Mouse (Mus musculus) skeletal muscle tissue, adult 2 months (tissue): ENCODE data around the gene Fam117a.
A peak's percentile ranks its signal among the peaks of the same experiment; 100 is the strongest.

Experiments used
- DNase-seq: peaks from one replicate; pipeline ENCODE4 v3.0.0-alpha.2; 2012; ENCODE audit warnings: low read depth, low spot score

Gene Fam117a

DNA sequence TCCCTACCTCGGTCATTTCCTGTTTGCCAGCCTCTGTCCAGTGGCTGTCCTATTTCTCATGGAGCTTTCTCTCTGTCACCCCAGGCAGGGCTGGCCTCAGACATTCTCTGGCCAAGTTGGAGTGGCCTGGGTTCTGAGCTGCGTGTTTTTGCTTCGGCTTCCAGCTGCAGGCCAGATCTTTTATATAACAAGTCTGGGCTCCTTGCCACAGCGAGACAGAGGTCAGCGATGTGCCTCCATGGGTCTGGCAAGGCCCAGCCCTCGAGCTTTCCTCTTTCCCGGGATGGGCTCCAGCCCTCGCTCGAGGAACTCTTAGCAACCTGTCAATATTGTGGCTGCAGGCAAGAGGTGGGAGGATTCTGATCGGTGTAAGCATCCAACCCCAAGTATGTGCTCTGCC, 28.8 kb downstream of the Fam117a start:
- DNase-seq = peak; percentile 98

DNA sequence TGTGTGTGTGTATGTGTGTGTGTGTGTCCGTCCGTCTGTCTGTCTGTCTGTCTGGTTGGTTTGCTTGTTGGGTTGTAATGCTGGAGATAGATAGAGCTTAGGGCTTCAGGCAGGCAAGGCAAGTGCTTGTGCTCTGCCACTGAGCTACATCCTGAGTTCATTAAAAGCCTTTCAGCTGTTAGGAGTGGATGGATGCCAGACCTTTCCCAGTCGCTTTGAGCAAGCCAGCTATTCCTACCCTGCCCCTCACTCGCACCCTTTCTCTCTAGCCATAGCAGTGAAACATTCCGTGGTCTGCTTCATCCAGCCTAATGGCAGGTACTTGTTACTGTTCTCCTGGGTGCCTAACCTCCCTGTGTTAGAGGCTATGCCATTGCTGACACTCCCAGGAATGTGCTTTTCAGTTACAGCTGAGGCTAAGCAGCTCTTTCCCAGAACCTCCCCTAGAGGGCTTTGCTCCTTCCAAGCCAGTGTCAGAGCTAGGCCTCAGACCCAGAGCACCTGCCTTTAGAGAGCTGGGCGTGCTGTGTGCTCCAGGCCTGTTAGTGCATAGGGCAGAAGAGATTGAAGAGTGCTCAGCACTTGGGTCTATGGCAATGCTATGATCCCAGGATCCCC, 29.6 kb downstream of the Fam117a start:
- DNase-seq = peak; percentile 56

DNA sequence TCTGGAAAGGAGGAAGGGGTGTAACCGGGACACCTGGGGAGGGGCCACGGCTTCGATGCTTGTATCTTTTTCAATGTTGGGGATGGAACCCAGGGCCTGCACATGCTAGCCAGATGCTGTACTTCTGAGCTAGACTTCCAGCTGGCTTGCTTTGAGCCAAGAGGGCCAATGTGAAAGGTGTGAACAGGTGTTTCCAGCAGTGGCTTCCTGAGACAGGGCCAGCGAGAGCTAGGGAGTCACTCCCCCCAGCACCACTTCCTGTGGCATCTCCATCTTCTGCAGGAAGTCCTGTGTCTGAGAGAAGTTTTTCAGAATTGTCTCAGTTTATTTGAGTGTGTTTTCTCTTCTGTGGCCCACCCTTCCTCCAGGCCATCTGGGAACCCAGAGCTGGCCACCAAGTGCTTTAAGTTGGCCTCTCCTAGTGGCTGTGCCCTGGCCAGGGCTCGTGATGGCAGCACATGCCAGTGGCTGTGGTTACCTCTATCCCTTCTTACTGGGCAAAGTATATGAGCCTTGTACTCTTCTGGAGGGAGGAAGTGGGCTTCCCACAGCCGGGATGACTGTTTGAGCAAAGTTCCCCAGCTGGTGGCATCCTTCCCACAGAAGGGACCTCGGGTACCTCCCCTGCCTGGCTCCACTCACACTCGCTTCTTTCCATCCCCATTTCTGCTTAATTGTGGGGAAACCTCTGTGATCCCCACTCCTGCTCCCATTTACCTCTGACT, 30.4 kb downstream of the Fam117a start:
- DNase-seq = no peak

DNA sequence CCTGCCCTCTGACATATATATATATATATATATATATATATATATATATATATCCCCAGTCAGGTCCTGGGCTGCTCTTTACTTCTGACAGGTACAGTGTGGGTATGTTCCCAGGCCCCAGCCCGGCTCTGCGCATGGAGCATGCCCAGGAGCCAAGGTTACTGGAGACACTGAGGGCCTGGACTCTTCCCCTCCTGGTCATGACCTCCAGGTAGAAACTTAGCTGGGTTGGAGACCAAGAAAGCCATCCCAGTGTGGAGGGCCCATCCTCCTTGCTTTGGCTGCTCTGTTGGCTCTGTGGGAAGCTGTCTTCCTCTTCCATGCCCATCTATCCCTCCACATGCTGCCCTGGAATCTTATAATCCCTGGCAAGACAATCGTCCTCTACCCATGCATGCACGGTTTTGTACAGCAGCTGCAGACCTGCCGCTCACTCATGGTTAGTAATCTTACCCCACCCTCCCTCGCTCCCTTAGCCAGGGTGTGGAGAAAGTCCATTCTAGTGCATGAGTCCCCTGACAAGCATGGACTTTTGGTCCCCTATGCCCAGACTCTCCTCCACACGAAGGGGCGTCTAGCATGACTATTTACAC, 31.5 kb downstream of the Fam117a start:
- DNase-seq = no peak

DNA sequence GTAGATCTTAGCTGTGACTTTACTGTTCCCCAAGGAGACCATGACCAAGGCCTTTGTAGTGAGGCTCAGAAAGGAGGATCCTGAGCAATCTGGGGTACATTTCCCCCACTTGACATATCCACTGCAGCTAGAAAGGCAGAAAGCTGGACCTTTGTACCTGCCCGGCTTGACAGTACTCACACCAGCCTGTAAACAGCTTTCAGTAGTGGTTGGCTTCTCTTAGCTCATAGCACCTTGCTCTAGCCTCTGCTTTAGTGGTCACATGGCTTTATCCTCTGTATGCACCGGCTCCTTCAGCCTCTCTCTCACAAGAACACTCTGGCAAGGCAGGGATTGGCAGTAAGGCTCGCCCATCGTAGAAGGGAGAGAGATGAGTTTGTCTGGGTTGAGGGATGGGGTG, 32.1 kb downstream of the Fam117a start:
- no peak for DNase-seq

DNA sequence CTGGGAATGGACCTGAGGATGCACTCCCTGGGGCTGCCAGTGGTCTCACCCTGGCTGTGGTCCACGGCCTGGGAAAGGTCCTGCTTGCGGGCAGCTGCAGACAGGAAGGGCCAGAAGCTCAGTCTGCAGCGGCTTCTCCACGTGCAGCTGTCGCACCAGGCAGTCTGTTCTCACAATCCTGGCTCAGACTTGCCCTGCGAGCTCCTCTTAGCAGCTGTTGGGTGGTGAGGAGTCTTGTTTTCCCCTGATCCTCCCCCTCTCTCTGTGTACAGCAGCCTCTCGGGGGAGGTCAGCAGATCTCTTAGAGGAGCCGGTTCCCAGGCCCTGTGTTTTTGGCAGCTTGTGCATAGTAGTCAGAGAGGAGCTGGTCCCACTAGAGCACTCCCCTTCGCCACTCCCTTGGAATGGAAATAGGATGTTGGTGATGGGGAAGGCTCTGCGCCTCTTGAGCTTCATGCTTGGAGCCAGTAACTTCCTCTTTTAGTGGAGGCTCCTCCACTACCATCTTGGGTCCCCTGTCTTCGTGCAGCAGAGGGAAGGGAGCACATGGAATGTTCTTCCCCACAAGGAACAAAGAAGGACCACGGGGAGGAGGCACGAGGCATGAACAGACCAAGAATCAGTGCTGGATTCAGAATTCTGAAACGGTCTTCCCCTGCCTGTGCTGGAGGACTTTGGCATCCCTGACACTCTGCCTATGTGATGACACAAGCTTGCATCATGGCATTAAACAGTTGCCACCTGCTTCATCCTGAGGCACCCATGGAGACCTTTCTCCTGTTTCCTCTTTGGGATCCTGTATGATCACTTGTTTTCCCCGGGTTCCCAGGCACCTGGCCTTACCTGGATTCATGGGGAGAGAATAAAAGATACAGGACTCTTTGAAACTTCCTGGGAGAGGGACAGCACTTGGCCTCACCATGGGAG, 33.4 kb downstream of the Fam117a start:
- DNase-seq = peak; percentile 92

DNA sequence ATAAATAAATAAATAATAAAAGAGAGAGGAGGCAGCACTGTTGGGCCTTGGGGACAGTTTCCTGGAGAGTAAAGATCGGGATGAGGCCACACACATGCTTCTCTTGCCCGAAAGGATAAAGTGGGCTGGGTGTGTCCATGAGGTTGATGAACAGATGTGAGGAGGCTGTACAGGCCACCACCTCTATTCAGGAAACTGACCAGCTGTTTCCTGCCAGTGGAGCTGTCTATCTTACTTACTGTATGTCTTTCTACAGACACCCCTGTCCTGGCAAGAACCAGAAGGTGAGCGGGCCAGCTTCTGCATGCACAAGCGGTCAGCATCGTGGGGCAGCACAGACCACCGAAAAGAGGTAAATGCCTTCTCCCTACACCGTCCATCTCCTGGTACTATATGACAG, 34.4 kb downstream of the Fam117a start:
- no peak for DNase-seq

DNA sequence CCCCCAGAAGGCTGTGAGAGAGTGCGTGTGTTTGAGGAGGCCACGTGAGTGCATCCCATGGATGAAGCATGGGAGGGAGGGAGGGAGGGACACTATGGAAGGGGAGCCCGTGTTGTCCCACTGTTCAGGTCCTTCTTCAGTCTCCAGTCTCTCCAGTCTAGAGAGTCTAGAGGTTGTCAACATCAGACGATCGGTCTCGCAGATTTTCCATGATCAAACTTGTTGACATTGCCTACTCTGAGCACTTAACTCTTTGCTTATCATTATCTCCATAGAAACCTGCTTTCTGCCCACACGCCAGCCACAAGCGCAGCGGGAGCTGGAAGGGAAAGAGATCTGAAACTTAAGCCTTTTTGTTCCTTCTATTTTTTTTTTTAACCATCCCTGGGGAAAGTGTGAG, 42.1 kb downstream of the Fam117a start:
- no peak for DNase-seq

DNA sequence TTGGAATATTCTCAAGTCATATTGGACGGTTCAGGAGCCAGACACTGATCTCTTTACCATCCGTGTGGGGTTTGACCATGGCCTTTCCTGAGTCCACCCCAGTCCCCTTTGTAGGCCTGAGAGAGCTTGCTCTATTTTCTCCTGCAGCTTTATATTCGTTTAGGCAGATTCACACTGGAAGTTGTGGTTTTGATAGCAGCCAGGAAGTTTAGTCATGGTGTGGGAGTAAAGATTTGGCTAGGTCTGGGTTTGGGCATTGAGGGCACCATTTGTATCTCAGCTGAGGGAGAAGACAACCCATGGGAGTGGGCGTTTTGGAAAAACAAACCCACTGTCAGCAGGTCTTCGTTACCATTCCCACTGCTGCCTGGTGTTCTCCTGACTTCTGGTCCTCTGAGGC, 42.7 kb downstream of the Fam117a start:
- DNase-seq = no peak

DNA sequence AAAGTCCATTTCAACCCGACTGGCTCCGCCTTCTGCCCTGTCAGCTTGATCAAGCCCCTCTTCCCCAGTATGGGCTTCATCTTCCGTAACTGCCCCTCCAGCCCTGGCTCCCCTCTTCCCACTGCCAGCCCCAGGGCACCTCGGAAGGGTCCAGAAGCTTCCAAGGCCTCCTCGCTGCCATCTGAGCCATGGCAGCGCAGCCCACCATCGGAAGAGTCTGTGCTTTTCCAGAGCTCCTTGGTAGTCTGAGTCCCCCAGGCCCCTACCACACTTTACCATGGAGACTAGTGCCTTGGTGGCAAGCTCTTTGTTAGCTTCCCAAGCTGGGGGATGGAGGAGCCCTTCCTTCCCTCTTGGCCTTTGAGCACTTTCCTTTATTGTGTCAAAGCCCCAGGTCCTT, 43.9 kb downstream of the Fam117a start:
- no peak for DNase-seq

DNA sequence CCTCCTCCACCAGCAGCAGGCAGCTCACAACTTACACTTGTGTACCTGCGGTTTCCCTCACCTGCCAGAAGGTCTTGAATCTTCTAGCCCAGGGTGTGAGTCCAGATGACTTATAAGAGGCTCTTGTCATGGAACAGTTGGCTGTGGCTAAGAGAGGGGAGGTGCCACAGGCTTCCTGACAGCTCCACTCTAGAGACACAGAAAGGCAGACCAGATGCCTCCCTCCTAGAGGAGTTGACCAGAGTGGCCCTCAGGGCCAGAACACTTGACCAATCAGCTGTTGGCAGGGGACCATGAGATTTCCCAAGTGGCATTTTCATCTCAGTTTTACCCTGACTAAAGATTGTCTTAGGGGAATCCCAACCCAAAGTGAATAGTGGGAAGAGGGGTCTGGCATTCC, 44.3 kb downstream of the Fam117a start:
- no peak for DNase-seq

DNA sequence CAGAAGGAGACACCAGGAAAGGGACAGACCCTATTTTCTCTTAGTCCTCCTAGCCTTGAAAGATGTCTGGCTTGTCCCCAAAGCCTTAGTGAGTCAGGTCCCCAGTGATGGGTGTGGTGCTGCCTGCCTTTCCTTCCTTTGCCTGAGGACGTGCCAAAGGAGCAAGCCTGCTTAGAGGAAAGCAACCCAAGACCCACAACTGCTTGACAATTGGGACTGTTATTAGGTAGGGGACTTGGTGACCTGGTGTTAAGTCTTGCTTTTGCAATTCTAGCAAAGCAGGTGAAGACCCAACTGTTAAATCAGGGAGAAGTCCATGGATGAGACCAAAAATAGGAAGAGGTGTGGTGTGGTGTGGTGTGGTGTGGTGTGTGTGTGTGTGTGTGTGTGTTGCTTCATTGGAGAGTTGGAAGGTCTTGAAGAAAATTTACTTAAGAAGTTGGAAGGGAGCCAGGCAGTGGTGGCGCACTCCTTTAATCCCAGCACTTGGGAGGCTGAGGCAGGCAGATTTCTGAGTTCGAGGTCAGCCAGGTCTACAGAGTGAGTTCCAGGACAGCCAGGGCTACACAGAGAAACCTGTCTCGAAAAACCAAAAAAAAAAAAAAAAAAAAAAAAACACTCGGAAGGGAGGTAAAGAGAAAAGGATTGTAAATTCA, 46.6 kb downstream of the Fam117a start:
- DNase-seq = peak; percentile 72

DNA sequence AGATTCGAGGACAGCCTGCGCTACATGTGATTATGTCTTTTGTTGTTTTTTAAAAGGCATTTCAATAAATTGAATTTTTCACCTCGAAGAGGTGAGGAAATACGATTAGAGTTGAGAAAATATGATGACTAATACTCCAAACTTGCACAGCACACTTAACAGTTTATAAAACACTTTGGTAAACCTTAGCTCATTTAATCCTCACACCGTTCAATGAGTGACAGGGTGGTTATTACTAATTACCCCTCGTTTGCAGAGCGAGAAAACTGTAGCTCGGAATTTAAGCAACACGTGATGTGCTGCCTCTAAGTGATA, 47.1 kb downstream of the Fam117a start:
- DNase-seq = no peak

DNA sequence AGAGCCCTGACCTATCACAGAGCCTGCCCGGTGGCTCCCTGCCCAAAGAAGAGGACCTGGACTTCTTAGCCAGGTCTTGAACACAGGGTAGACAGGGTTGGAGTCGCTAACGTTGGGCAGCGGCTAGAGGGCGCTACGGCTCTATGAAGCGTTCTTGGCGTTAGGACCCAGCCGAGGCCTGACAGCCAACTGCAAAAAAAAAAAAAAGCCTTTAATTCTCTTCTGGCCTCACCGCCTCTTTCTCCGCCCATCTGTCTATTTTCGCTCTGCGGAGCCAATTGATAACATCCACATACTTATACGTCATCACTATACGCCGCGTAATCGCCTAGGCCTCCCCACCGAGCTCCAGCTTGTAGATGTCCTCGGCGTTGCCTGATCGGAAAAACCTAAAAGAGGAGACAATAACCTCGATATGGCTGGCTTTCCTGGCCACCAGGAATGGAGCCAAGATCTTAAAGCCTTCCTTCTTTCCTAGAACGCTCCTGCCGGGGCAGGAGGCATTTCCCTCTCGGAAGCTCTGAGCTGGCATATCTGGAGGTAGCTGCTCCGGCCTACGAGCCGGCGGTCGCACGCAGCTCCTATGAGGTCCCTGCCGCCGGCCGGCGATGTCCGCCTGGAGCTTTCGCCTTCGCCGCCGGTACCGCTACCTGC, 47.6 kb downstream of the Fam117a start, which contains the start of gene Slc35b1:
Gene Slc35b1 (plus strand): TSS at position 374 of the 654 bp plus-strand sequence.
- peak; percentile 99 for DNase-seq

DNA sequence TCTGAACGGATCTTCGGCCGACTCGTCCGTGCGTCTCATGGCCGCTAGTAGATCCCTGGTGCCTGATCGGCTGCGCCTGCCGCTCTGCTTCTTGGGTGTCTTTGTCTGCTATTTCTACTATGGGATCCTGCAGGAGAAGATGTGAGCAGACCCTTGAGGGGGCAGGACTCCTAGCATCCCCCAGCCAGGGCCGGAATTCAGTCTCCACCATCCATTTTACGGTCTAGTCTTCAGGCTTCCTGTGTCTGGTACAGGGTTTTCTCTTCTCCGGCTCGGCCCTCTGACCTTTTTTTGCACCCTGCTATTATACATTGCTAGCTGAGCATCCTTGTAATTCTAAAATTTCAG, 48.1 kb downstream of the Fam117a start:
- DNase-seq = no peak

DNA sequence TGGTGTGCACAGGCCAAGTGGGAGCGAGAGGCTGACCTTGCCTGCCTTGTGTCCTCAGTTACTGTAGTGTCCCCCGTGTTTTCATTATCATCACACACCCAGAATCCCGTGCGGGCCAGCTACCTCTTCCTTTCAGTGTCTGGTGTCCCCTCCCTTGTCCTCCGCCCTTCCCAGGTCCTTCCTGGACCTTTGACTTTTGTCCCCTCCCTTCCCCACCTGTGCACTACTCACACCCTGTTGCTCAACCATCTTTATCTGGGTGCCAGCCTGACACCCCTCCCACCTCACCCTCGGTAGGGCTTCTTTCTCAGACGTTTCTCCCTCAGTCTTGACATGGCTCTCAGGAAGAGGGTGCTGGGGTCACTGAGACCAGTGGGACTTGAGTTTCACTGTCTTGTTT, 50.5 kb downstream of the Fam117a start:
- no peak for DNase-seq

DNA sequence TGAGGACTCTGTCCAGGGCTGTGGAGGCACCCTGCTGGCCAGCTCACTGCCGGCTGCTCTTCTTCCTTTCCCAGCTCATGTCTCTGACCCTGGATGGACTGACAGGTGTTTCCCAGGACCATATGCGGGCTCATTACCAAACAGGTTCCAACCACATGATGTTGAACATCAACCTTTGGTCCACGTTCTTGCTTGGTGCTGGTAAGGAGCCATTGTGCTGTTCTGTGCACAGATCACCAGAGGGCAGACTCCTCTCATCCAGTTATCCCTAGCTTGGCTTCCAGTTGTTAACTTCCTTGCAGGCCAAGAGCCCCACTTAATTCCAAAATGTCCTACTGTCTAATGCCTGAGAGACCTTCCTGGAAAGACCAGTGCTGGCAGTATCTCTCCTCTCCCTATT, 52.2 kb downstream of the Fam117a start:
- DNase-seq = no peak

DNA sequence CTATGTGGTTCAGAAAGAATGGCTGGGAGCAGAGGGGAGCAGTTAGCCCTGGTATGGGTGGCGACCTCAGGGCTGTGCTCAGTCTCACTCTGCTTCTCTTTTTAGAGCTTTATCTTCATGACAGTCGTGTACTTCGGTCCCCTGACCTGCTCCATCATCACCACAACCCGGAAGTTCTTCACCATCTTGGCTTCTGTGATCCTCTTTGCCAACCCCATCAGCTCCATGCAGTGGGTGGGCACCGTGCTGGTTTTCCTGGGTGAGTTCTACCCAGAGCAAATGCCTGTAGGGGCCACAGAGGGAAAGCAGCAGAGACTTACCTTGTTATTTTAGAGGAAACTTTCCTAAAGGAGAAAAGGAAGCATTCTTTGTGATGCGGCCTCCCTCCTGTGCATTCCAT, 53.6 kb downstream of the Fam117a start:
- no peak for DNase-seq

DNA sequence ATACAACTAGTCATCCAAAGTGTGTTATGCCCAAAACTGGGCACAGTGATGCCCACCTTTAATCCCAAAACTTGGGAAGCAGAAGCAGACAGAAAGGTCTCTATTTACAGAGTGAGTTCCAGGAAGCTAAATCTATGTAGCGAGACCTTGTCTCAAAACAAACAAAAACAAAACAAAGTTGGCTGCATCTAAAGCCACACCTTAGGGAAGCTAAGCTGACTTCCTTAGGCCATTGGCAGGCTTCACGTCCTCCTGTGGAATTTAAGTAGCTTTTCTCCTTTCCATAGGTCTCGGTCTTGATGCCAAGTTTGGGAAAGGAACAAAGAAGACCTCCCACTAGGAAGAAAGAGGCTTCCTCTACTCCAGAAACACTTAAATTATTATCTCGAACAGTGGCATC, 54.4 kb downstream of the Fam117a start:
- DNase-seq = no peak

DNA sequence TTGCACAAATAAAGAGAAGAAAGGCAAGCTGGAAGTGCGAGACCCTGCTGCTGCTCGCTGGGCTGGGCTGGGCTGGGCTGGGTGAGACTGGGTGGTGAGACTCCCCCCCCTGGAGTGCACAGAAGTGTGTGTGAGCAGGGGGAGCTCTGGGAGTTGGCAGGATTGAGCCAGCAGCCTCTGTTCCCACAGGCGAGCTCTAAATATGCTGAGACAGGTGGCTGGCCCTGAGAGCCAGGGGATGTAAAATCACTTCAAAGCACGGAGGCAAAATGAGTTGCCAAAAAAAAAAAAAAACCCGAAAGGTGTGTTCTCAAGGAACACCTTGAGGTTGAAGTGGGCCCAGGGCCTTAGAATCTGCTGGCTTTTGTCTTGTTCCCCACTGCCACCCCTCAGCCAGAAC, 54.9 kb downstream of the Fam117a start:
- peak; percentile 72 for DNase-seq

DNA sequence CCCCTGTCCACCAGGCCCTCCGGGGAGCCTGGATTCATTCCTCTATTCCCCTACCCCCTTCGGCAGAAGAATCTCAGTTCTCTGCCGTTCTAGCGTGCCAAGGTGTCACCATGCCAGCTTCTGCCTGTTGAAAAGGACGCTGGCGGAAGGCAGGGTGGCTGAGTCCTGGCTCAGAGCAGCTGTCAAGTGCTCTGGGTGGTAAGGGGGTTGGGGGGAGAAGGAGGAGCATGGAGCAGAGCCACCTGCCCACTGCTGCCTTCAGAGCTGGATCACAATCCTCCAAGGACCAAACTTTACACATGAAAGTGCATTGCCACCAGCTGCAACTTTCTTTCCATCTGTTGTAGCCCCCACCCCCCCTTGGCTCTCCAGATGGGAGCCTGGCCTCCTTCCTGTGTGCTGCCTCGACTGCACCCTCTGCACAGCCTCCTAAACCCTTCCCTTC, 55.4 kb downstream of the Fam117a start:
- peak; percentile 64 for DNase-seq
